ENCODE assay signal across 14 mouse cellular contexts in the genomic region with DNA sequence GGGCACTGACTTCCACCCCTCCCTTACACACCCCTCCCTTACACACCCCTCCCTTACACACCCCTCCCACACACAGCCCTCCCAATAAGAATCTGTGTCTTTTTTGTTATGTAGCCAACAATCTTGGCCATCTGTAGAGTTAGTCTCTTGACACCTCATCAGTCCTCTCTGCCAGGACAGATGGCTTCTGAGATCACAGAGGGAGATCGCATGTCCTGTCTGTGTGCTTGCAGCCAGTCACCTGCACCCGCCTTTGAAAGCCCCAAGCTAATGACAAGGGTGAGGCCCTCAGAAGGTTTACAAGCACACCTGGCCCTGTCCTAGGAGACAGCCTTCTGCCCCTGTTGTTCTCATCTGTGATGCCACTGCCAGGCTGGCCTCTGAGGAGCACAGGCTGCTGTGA.
DNase-seq lines count a peak whose midpoint lies in the region; ATAC-seq lines count a peak whose summit lies in the region.
"Had no signal": no experiment of that assay in that cellular context is flagged by ENCODE, and none has a peak within 500 bp of the region (broad histone marks: within the 10 kb centered on the region; RNA-seq: fewer than 3 reads in every experiment).

No protein-coding gene starts in this region.

- H3K9me3 ChIP-seq in lung, embryonic 16.5 days (ENCODE audit: control insufficient read depth, low read length), result no peaks in the 10 kb centered on the region
- no peaks in the 10 kb centered on the region for H3K9me3 ChIP-seq in embryonic facial prominence, embryonic 15.5 days (replicated peaks)
- no peaks in the 10 kb centered on the region for H3K9me3 ChIP-seq in neural tube, embryonic 13.5 days
- H3K9me3 ChIP-seq: heart, embryonic 15.5 days; intestine, embryonic 15.5 days; midbrain, embryonic 10.5 days had no signal

- H3K4me2 ChIP-seq in lung, embryonic 16.5 days (ENCODE audit: low read depth, low read length), result no peak overlapping the region
- H3K4me2 ChIP-seq in embryonic facial prominence, embryonic 15.5 days (replicated peaks), result no peak overlapping the region
- no peak overlapping the region for H3K4me2 ChIP-seq in neural tube, embryonic 13.5 days
- H3K4me2 ChIP-seq: heart, embryonic 15.5 days; intestine, embryonic 15.5 days; liver, embryonic 11.5 days had no signal

- H3K4me1 ChIP-seq in lung, embryonic 16.5 days (replicated peaks; ENCODE audit: control insufficient read depth, insufficient read depth, low read length), result peaks cover 6% of the 10 kb centered on the region; the same call in 1 of the 2 replicates
- 0 out of 2 replicates have a peak, but pooled peaks cover 3% of the 10 kb centered on the region for H3K4me1 ChIP-seq in embryonic facial prominence, embryonic 15.5 days
- H3K4me1 ChIP-seq in neural tube, embryonic 13.5 days (replicated peaks), result peaks cover 5% of the 10 kb centered on the region; the same call in 1 of the 2 replicates
- H3K4me1 ChIP-seq: midbrain, embryonic 10.5 days had no signal

- peak; percentile 68 for ATAC-seq in lung, embryonic 16.5 days (ENCODE audit: low read depth)
- peak; percentile 77 for ATAC-seq in embryonic facial prominence, embryonic 15.5 days (ENCODE audit: insufficient number of reproducible peaks, low FRiP score, low TSS enrichment, low read depth)
- 0 out of 2 replicates have a peak, but pooled peaks have one; percentile 47 for ATAC-seq in neural tube, embryonic 13.5 days (ENCODE audit: low read depth)

- no peak overlapping the region for H3K4me3 ChIP-seq in lung, embryonic 16.5 days (ENCODE audit: low read length)
- H3K4me3 ChIP-seq in embryonic facial prominence, embryonic 15.5 days (replicated peaks), result no peak overlapping the region
- H3K4me3 ChIP-seq in neural tube, embryonic 13.5 days, result no peak overlapping the region
- H3K4me3 ChIP-seq: heart, embryonic 15.5 days; intestine, embryonic 15.5 days; midbrain, embryonic 10.5 days had no signal

- no peak overlapping the region for H3K27ac ChIP-seq in lung, embryonic 16.5 days (ENCODE audit: low read length)
- H3K27ac ChIP-seq in embryonic facial prominence, embryonic 15.5 days (replicated peaks), result no peak overlapping the region
- no peak overlapping the region for H3K27ac ChIP-seq in neural tube, embryonic 13.5 days (replicated peaks)
- H3K27ac ChIP-seq: heart, embryonic 15.5 days; midbrain, embryonic 10.5 days had no signal

- WGBS in lung, embryonic 16.5 days, result 50% methylated on average over 2 of the region's 2 CpGs
- WGBS in embryonic facial prominence, embryonic 15.5 days, result 63% methylated on average over 2 of the region's 2 CpGs
- WGBS in neural tube, embryonic 13.5 days, result 37% methylated on average over 2 of the region's 2 CpGs

- no peak for DNase-seq in lung, postnatal 36 days
- peak; percentile 96 for DNase-seq in cerebellum, adult 9-10 months
- no peak for DNase-seq in adrenal gland, postnatal 14 days
- DNase-seq in kidney, adult 11 months, result no peak
- DNase-seq: gastrocnemius, postnatal 25 days; layer of hippocampus, adult 9-11 months; right cerebral cortex, postnatal 14 days had no signal

- no peaks in the 10 kb centered on the region for H3K27me3 ChIP-seq in lung, embryonic 16.5 days (ENCODE audit: control insufficient read depth, insufficient read depth, low read depth, low read length)
- no peaks in the 10 kb centered on the region for H3K27me3 ChIP-seq in embryonic facial prominence, embryonic 15.5 days
- no peaks in the 10 kb centered on the region for H3K27me3 ChIP-seq in neural tube, embryonic 13.5 days
- H3K27me3 ChIP-seq: heart, embryonic 15.5 days; intestine, embryonic 15.5 days had no signal

- no peaks in the 10 kb centered on the region for H3K36me3 ChIP-seq in lung, embryonic 16.5 days (ENCODE audit: control insufficient read depth, insufficient read depth, low read length)
- H3K36me3 ChIP-seq in embryonic facial prominence, embryonic 15.5 days, result no peaks in the 10 kb centered on the region
- H3K36me3 ChIP-seq in neural tube, embryonic 13.5 days, result no peaks in the 10 kb centered on the region
- H3K36me3 ChIP-seq: heart, embryonic 15.5 days; intestine, embryonic 15.5 days; midbrain, embryonic 10.5 days had no signal

- H3K9ac ChIP-seq in lung, embryonic 16.5 days (ENCODE audit: low read length), result no peak overlapping the region
- no peak overlapping the region for H3K9ac ChIP-seq in embryonic facial prominence, embryonic 15.5 days
- no peak overlapping the region for H3K9ac ChIP-seq in neural tube, embryonic 13.5 days
- H3K9ac ChIP-seq: heart, embryonic 15.5 days; intestine, embryonic 15.5 days had no signal
